Mouse (Mus musculus) brain, embryonic 14.5 days (tissue): ENCODE measurements at regions not wholly inside any gene's neighbourhood (a gene's known extent, or its start where the extent isn't known, plus 50 kb on each side); places are given as distances from the start of the nearest gene placed in this dataset.

Experiments used
- CTCF ChIP-seq: fragments of 200-500 bp; IDR thresholded peaks from 2 replicates; pipeline ENCODE4 v1.5.1; 2012; ENCODE audit warnings: inconsistent platforms, mild to moderate bottlenecking, moderate library complexity, borderline replicate concordance; ENCODE audit not compliant: insufficient read depth, insufficient read length; ENCODE audit errors: extremely low read depth
- POLR2A ChIP-seq: fragments of 200-500 bp; IDR thresholded peaks from 2 replicates; pipeline ENCODE4 v1.6.1; 2012; ENCODE audit warnings: mild to moderate bottlenecking, inconsistent platforms, borderline replicate concordance; ENCODE audit not compliant: poor library complexity, insufficient read depth, insufficient read length, severe bottlenecking; ENCODE audit errors: extremely low read depth

DNA sequence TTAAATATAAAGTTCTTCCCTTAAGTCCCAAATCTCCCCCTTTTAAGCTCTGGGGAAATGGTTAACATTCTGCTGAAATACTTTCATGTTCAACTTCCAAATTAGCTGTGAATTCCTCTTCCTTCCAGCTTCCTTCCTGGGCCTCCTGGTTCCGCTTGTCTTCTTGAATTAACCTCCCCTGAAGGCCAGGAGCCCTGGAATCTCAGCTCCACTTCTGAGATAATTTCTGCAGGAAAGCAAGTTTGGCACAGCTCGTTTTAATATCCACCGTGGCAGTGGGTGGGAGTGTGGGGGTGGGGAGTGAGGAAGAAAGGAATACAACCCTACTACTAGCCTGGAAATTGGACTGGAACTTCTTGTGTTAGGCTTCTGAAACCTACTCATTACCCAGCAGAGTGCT is 110.8 kb upstream of the Tsc22d2 start:
- TF ChIP-seq CTCF (no peak), POLR2A (no peak)
